8 mouse cellular contexts compared by ENCODE assay signal in the genomic region with DNA sequence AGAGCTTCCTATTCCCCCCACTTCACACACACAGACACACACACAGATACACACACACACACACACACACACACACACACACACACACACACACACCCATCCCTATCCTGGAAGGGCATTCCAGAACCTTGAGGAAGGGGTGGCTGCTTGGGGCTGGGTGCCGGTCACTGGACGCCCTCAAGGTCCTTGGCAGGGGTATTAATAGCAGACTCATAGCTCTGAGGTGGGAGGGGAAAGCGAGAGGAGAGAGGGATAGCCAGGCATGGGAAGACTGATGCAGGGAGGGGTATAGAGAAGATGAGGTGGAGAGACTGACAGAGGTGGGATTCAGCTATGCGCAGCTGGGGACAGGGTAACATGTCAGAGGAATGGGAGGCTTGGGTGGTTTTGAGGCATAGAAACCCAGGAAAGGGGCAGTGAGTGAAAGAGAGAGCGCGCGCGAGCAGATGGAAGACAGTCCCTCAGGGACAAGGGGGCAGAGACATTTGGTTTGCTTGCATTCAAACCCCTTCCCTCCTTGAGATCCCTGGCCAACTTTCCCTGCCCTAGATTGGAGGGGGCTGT. TPM values are rescaled to one million over a fixed set of nuclear protein-coding genes. Genes with fewer than 3 reads are reported as not detected.
DNase-seq lines count a peak whose midpoint lies in the region; ATAC-seq and TF ChIP-seq lines count a peak whose summit lies in the region.

No protein-coding gene starts in this region.

- peak; percentile 61 for DNase-seq in cerebellum, postnatal 10 days
- no peak for DNase-seq in cerebellum, postnatal 25 days
- peak; percentile 30 for DNase-seq in retina, postnatal 1 day
- no peak for DNase-seq in retina, embryonic 14.5 days (ENCODE audit: low spot score)
- DNase-seq in limb, embryonic 14.5 days (ENCODE audit: low spot score), result no peak
- no peak for DNase-seq in Muller cell, postnatal 12 days (ENCODE audit: inconsistent ontology term)
- DNase-seq in right cerebral cortex, postnatal 36 days (ENCODE audit: low spot score in 2 of 2), result no peak
- no peak for DNase-seq in layer of hippocampus, postnatal 36 days

- H3K4me1 ChIP-seq in limb, embryonic 14.5 days (ENCODE audit: control insufficient read depth, insufficient read depth, low read length), result peaks cover 33% of the 10 kb centered on the region

- ATAC-seq in limb, embryonic 14.5 days (ENCODE audit: low FRiP score, low read depth), result no peak

- peak overlapping the region; percentile 53 for H3K4me2 ChIP-seq in limb, embryonic 14.5 days (replicated peaks; ENCODE audit: low read depth, low read length, severe bottlenecking)

- H3K36me3 ChIP-seq in limb, embryonic 14.5 days (ENCODE audit: control insufficient read depth, insufficient read depth, low read length), result peaks cover 4% of the 10 kb centered on the region

- WGBS in limb, embryonic 14.5 days, result 13% methylated on average over 8 of the region's 8 CpGs

- H3K27me3 ChIP-seq in limb, embryonic 14.5 days (ENCODE audit: control insufficient read depth, insufficient read depth, low read length), result peaks cover 32% of the 10 kb centered on the region

- H3K4me3 ChIP-seq in limb, embryonic 14.5 days (replicated peaks; ENCODE audit: low read length), result peak overlapping the region; percentile 34

- H3K9ac ChIP-seq in limb, embryonic 14.5 days (ENCODE audit: low read depth, low read length, severe bottlenecking), result peak overlapping the region; percentile 36; the same call in 1 of the 2 replicates

- TF ChIP-seq POLR2A in limb, embryonic 14.5 days (IDR thresholded peaks at IDR 0.05; ENCODE audit: borderline replicate concordance, extremely low read depth, insufficient read depth, insufficient read length), result no peak

- no peak overlapping the region for H3K27ac ChIP-seq in limb, embryonic 14.5 days (replicated peaks; ENCODE audit: low read depth, low read length)

- no peaks in the 10 kb centered on the region for H3K9me3 ChIP-seq in limb, embryonic 14.5 days (ENCODE audit: control insufficient read depth, low read length)

RNA-seq across cellular contexts. Expression of gene Kdelr1, which starts 3.4 kb away (rescaled TPM):
- polyA plus RNA-seq in limb, embryonic 14.5 days (2012; rRNA removed), result 374 and 521 TPM in 2 replicates
- polyA plus RNA-seq in limb, embryonic 14.5 days (2014; fragmentation: Nextera tagmentation; extraction: Ambion mirVana), result 140 and 163 TPM in 2 replicates
- 10 to 100 TPM; 72.4 to 74.2 TPM for total RNA-seq in layer of hippocampus, postnatal 36 days (2021)

RNA-seq across cellular contexts. Expression of gene Grin2d, which starts 9.0 kb away (rescaled TPM):
- 4.9 and 7.4 TPM in 2 replicates for polyA plus RNA-seq in limb, embryonic 14.5 days (2012; rRNA removed)
- 0.59 and 0.61 TPM in 2 replicates for polyA plus RNA-seq in limb, embryonic 14.5 days (2014; fragmentation: Nextera tagmentation; extraction: Ambion mirVana)
- 10 to 100 TPM; 10.9 to 11.4 TPM for total RNA-seq in layer of hippocampus, postnatal 36 days (2021)

RNA-seq across cellular contexts. Expression of gene Syngr4, which starts 27.3 kb away (rescaled TPM):
- 0.49 and 0.83 TPM in 2 replicates for polyA plus RNA-seq in limb, embryonic 14.5 days (2012; rRNA removed)
- polyA plus RNA-seq in limb, embryonic 14.5 days (2014; fragmentation: Nextera tagmentation; extraction: Ambion mirVana), result 0.53 and 0.99 TPM in 2 replicates
- not detected for total RNA-seq in layer of hippocampus, postnatal 36 days (2021)

RNA-seq across cellular contexts. Expression of gene Tmem143, which starts 27.6 kb away (rescaled TPM):
- polyA plus RNA-seq in limb, embryonic 14.5 days (2012; rRNA removed), result 17.1 and 22.7 TPM in 2 replicates
- 3.5 and 4.7 TPM in 2 replicates for polyA plus RNA-seq in limb, embryonic 14.5 days (2014; fragmentation: Nextera tagmentation; extraction: Ambion mirVana)
- 10 to 100 TPM; 20.8 to 25.9 TPM for total RNA-seq in layer of hippocampus, postnatal 36 days (2021)

RNA-seq across cellular contexts. Expression of gene Grwd1, which starts 38.4 kb away (rescaled TPM):
- 33.7 and 38.7 TPM in 2 replicates for polyA plus RNA-seq in limb, embryonic 14.5 days (2012; rRNA removed)
- polyA plus RNA-seq in limb, embryonic 14.5 days (2014; fragmentation: Nextera tagmentation; extraction: Ambion mirVana), result 62.4 and 62.9 TPM in 2 replicates
- 10 to 100 TPM; 19.9 to 22.6 TPM for total RNA-seq in layer of hippocampus, postnatal 36 days (2021)

Comparison
In these comparisons a context has a peak if more than half of its experiments do, and no peak if none do; other contexts are left out.
1. DNase-seq: peak in cerebellum, postnatal 10 days (2 of 2) and retina, postnatal 1 day (single experiment); none in cerebellum, postnatal 25 days (0 of 2), retina, embryonic 14.5 days (single experiment), limb, embryonic 14.5 days (single experiment), Muller cell, postnatal 12 days (single experiment), right cerebral cortex, postnatal 36 days (0 of 2) and layer of hippocampus, postnatal 36 days (0 of 2).